Mouse (Mus musculus) CD4-positive, CD25-positive, alpha-beta regulatory T cell, adult 9 weeks (primary cell): ENCODE measurements around the gene Shisa4. TPM values are rescaled to one million over a fixed set of nuclear protein-coding genes. Genes with fewer than 3 reads are reported as not detected.

Experiments used
- polyA plus RNA-seq: library from polyadenylated mRNA; unstranded; fragments of 100-300 nt; shearing (Covaris generic); gene quantifications from one replicate; pipeline ENCODE4 v1.2.1, GENCODE M21; 2017

Gene Shisa4
- polyA plus RNA-seq = not detected

GRCm38 (mm10) chr1:135374868-135375581, at the start of gene Shisa4:
Gene Shisa4 (minus strand): TSS chr1:135375237.

GRCm38 (mm10) chr1:135324571-135324970, 50.5 kb downstream of the Shisa4 start, which contains the start of gene Lmod1:
Gene Lmod1 (plus strand): TSS chr1:135324807.

Other genes starting within 250 kb of the Shisa4 start
- 288 TPM for gene Ptpn7, start 242.5 kb downstream of the Shisa4 start, polyA plus RNA-seq
- 9.8 TPM for gene Arl8a, start 228.4 kb downstream of the Shisa4 start, polyA plus RNA-seq
- gene Gpr37l1, start 207.6 kb downstream of the Shisa4 start, polyA plus RNA-seq = not detected
- gene Elf3, start 116.7 kb downstream of the Shisa4 start, polyA plus RNA-seq = not detected
- gene Rnpep, start 91.2 kb downstream of the Shisa4 start, polyA plus RNA-seq = 24.0 TPM
- gene Timm17a, start 61.5 kb downstream of the Shisa4 start, polyA plus RNA-seq = 162 TPM
- not detected for gene Lmod1, start 50.4 kb downstream of the Shisa4 start, polyA plus RNA-seq
- 82.7 TPM for gene Ipo9, start 55.3 kb upstream of the Shisa4 start, polyA plus RNA-seq
- 0.50 TPM for gene Nav1, start 232.1 kb upstream of the Shisa4 start, polyA plus RNA-seq